18 mouse cellular contexts compared by ENCODE assay signal in the genomic region with DNA sequence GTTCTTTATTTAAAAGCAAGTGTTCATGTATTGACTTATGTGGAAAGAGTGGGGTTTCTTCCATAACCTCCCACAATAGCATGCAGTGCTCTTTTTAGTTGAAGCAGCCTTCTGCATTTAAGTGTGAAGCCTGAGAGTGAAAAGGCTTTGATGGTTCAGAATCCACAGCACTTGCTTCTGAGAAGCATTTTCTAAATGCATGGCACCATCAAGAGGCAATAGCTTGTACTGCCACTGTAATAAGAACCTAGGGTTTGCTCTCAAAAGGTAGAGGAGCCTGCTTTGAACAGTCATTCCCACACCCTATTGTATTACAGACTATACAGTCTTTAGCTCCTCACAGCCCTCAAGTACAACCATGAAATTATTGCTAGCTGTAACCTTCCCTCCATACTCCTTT.
DNase-seq lines count a peak whose midpoint lies in the region; ATAC-seq and TF ChIP-seq lines count a peak whose summit lies in the region.
"Had no signal": no experiment of that assay in that cellular context is flagged by ENCODE, and none has a peak within 500 bp of the region (broad histone marks: within the 10 kb centered on the region; RNA-seq: fewer than 3 reads in every experiment).

No protein-coding gene starts in this region.

- H3K9ac ChIP-seq in hindbrain, postnatal 0 days (replicated peaks; ENCODE audit: low read length): no peak overlapping the region
- no peak overlapping the region for H3K9ac ChIP-seq in hindbrain, embryonic 13.5 days
- H3K9ac ChIP-seq in midbrain, postnatal 0 days (replicated peaks; ENCODE audit: low read length, poor library complexity, severe bottlenecking): no peak overlapping the region
- H3K9ac ChIP-seq in midbrain, embryonic 13.5 days (replicated peaks): no peak overlapping the region
- H3K9ac ChIP-seq in stomach, postnatal 0 days (ENCODE audit: low read length): no peak overlapping the region
- H3K9ac ChIP-seq: embryonic facial prominence, embryonic 12.5 days had no signal

- no peaks in the 10 kb centered on the region for H3K27me3 ChIP-seq in hindbrain, postnatal 0 days (ENCODE audit: insufficient read depth, low read length)
- no peaks in the 10 kb centered on the region for H3K27me3 ChIP-seq in hindbrain, embryonic 13.5 days
- H3K27me3 ChIP-seq in midbrain, postnatal 0 days (ENCODE audit: insufficient read depth, low read length): no peaks in the 10 kb centered on the region
- H3K27me3 ChIP-seq in midbrain, embryonic 13.5 days: no peaks in the 10 kb centered on the region
- H3K27me3 ChIP-seq in cerebellum, adult 2 months (ENCODE audit: control insufficient read depth, insufficient read depth, low read length): no peaks in the 10 kb centered on the region
- H3K27me3 ChIP-seq in stomach, postnatal 0 days (ENCODE audit: control insufficient read depth, insufficient read depth, low read length): no peaks in the 10 kb centered on the region
- H3K27me3 ChIP-seq: embryonic facial prominence, embryonic 12.5 days had no signal

- H3K27ac ChIP-seq in hindbrain, postnatal 0 days: no peak overlapping the region
- H3K27ac ChIP-seq in hindbrain, embryonic 13.5 days: no peak overlapping the region
- no peak overlapping the region for H3K27ac ChIP-seq in midbrain, postnatal 0 days (ENCODE audit: low read depth, low read length)
- H3K27ac ChIP-seq in midbrain, embryonic 13.5 days: no peak overlapping the region
- no peak overlapping the region for H3K27ac ChIP-seq in cerebellum, adult 2 months (ENCODE audit: insufficient read depth, low read length)
- H3K27ac ChIP-seq in stomach, postnatal 0 days (replicated peaks): no peak overlapping the region
- H3K27ac ChIP-seq: embryonic facial prominence, embryonic 12.5 days; forebrain, embryonic 10.5 days; midbrain, embryonic 10.5 days had no signal

- H3K4me1 ChIP-seq in hindbrain, postnatal 0 days (ENCODE audit: insufficient read depth, low read length): no peaks in the 10 kb centered on the region
- H3K4me1 ChIP-seq in hindbrain, embryonic 13.5 days (replicated peaks): no peaks in the 10 kb centered on the region
- no peaks in the 10 kb centered on the region for H3K4me1 ChIP-seq in midbrain, postnatal 0 days (ENCODE audit: insufficient read depth, low read length)
- no peaks in the 10 kb centered on the region for H3K4me1 ChIP-seq in midbrain, embryonic 13.5 days (replicated peaks)
- H3K4me1 ChIP-seq in cerebellum, adult 2 months (ENCODE audit: control insufficient read depth, insufficient read depth, low read length): no peaks in the 10 kb centered on the region
- no peaks in the 10 kb centered on the region for H3K4me1 ChIP-seq in stomach, postnatal 0 days (replicated peaks; ENCODE audit: control insufficient read depth, insufficient read depth)
- H3K4me1 ChIP-seq: embryonic facial prominence, embryonic 12.5 days; forebrain, embryonic 10.5 days; midbrain, embryonic 10.5 days had no signal

- H3K4me3 ChIP-seq in hindbrain, postnatal 0 days (ENCODE audit: low read length): no peak overlapping the region
- no peak overlapping the region for H3K4me3 ChIP-seq in hindbrain, embryonic 13.5 days
- no peak overlapping the region for H3K4me3 ChIP-seq in midbrain, postnatal 0 days (ENCODE audit: low read depth, low read length)
- no peak overlapping the region for H3K4me3 ChIP-seq in midbrain, embryonic 13.5 days (replicated peaks)
- no peak overlapping the region for H3K4me3 ChIP-seq in cerebellum, adult 2 months (replicated peaks; ENCODE audit: insufficient read depth, low read depth, low read length)
- H3K4me3 ChIP-seq in stomach, postnatal 0 days (ENCODE audit: low read depth, low read length): no peak overlapping the region
- H3K4me3 ChIP-seq: embryonic facial prominence, embryonic 12.5 days; forebrain, embryonic 10.5 days; midbrain, embryonic 10.5 days; myocyte had no signal

- no peak for TF ChIP-seq POLR2A in cerebellum, adult 2 months (IDR thresholded peaks at IDR 0.05; ENCODE audit: borderline replicate concordance, insufficient read depth, low read length)

- H3K4me2 ChIP-seq in hindbrain, postnatal 0 days (ENCODE audit: low read depth, low read length): no peak overlapping the region
- H3K4me2 ChIP-seq in hindbrain, embryonic 13.5 days: no peak overlapping the region
- H3K4me2 ChIP-seq in midbrain, postnatal 0 days (ENCODE audit: low read depth, low read length, poor library complexity, severe bottlenecking): no peak overlapping the region
- no peak overlapping the region for H3K4me2 ChIP-seq in midbrain, embryonic 13.5 days (replicated peaks)
- H3K4me2 ChIP-seq in stomach, postnatal 0 days (replicated peaks; ENCODE audit: low read depth): no peak overlapping the region
- H3K4me2 ChIP-seq: embryonic facial prominence, embryonic 12.5 days had no signal

- H3K9me3 ChIP-seq in hindbrain, postnatal 0 days (ENCODE audit: low read length): no peaks in the 10 kb centered on the region
- H3K9me3 ChIP-seq in hindbrain, embryonic 13.5 days: no peaks in the 10 kb centered on the region
- no peaks in the 10 kb centered on the region for H3K9me3 ChIP-seq in midbrain, postnatal 0 days (ENCODE audit: low read length)
- H3K9me3 ChIP-seq in midbrain, embryonic 13.5 days: no peaks in the 10 kb centered on the region
- no peaks in the 10 kb centered on the region for H3K9me3 ChIP-seq in stomach, postnatal 0 days (ENCODE audit: control insufficient read depth, low read length)
- H3K9me3 ChIP-seq: embryonic facial prominence, embryonic 12.5 days; forebrain, embryonic 10.5 days; midbrain, embryonic 10.5 days had no signal

- no peaks in the 10 kb centered on the region for H3K36me3 ChIP-seq in hindbrain, postnatal 0 days (ENCODE audit: insufficient read depth, low read length)
- no peaks in the 10 kb centered on the region for H3K36me3 ChIP-seq in hindbrain, embryonic 13.5 days
- H3K36me3 ChIP-seq in midbrain, postnatal 0 days (ENCODE audit: insufficient read depth, low read length): no peaks in the 10 kb centered on the region
- H3K36me3 ChIP-seq in midbrain, embryonic 13.5 days: no peaks in the 10 kb centered on the region
- no peaks in the 10 kb centered on the region for H3K36me3 ChIP-seq in stomach, postnatal 0 days (ENCODE audit: control insufficient read depth, insufficient read depth, low read length)

- no peak for TF ChIP-seq EP300 in stomach, postnatal 0 days (optimal IDR thresholded peaks at IDR 0.05)

- peak; percentile 58 for TF ChIP-seq CTCF in hindbrain, postnatal 0 days (IDR thresholded peaks at IDR 0.05; ENCODE audit: low read depth)
- peak; percentile 66 for TF ChIP-seq CTCF in midbrain, postnatal 0 days (IDR thresholded peaks at IDR 0.05)
- TF ChIP-seq CTCF in cerebellum, adult 2 months (IDR thresholded peaks at IDR 0.05; ENCODE audit: borderline replicate concordance, insufficient read depth, low read depth, low read length): no peak; the same call in 1 of the 2 replicates
- TF ChIP-seq CTCF in stomach, postnatal 0 days (IDR thresholded peaks at IDR 0.05; ENCODE audit: low read depth): peak; percentile 60

- peak; percentile 53 for DNase-seq in hindbrain, postnatal 0 days (ENCODE audit: low spot score)
- peak; percentile 51 for DNase-seq in midbrain, postnatal 0 days (ENCODE audit: low spot score)
- peak; percentile 19 to 38 for DNase-seq in cerebellum, adult 2 months
- DNase-seq in stomach, postnatal 0 days (ENCODE audit: low spot score): no peak
- no peak for DNase-seq in heart, adult 8-10 months (ENCODE audit: low spot score)
- DNase-seq: adrenal gland, adult 8-10 months; heart, postnatal 36 days; kidney, postnatal 25 days; lung, postnatal 10 days; right cerebral cortex, postnatal 4 days; thymus, postnatal 25 days had no signal

- ATAC-seq in hindbrain, postnatal 0 days: no peak
- ATAC-seq in hindbrain, embryonic 13.5 days (ENCODE audit: low FRiP score): no peak
- ATAC-seq in midbrain, postnatal 0 days (ENCODE audit: low FRiP score): no peak
- no peak for ATAC-seq in midbrain, embryonic 13.5 days
- no peak for ATAC-seq in stomach, postnatal 0 days (ENCODE audit: low FRiP score, low TSS enrichment)
- ATAC-seq: inflammation-experienced regulatory T-cells, adult 6 months had no signal

Comparison
In these comparisons a context has a peak if more than half of its experiments do, and no peak if none do; other contexts are left out.
1. DNase-seq: peak in hindbrain, postnatal 0 days (single experiment), midbrain, postnatal 0 days (single experiment) and cerebellum, adult 2 months (2 of 2); none in stomach, postnatal 0 days (single experiment) and heart, adult 8-10 months (single experiment).